Mouse (Mus musculus) kidney, postnatal 36 days (tissue): ENCODE data around the gene Tnr.
"Not testable (repeated sequence)": the region's sequence is repeated elsewhere in the genome, so short reads cannot be mapped to it uniquely, and the experiment has no call there.

ENCODE experiments used
- DNase-seq, 2 experiments: peaks; one replicate each; pipeline ENCODE4 v3.0.0; 2021 to 2022; ENCODE audit warnings: mixed read lengths in 2 of 2

Gene Tnr

GRCm38 (mm10) chr1:159885476-159885875 is 361.9 kb downstream of the Tnr start:
- DNase-seq = no peak

GRCm38 (mm10) chr1:159888611-159889010 is 365.0 kb downstream of the Tnr start:
- DNase-seq = no peak

- no peak for DNase-seq
These were observed 365.6 kb downstream of the Tnr start for GRCm38 (mm10) chr1:159889012-159889765.

GRCm38 (mm10) chr1:159890524-159890923 is 367.0 kb downstream of the Tnr start:
- no peak for DNase-seq

- DNase-seq = no peak
These were observed 371.5 kb downstream of the Tnr start for GRCm38 (mm10) chr1:159895094-159895493.

DNA sequence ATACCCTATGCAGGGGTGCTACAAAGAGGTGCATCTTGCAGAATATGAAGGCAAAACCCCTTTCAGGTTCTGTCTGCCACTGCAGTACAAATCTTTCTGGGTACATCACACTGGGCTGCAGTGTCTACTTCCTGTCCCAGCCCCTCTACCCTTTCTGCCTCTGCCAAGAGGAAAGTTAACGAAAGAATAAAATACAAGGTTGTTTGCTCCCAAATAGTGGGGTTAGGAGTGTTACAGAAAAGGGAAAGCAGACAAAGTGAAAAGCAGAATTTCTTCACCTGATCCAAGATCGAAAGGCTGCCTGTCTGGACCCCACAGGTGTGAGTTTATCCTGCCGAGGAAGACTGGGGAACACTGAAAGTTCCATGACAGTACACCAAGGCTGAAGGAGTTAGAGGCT is 376.4 kb downstream of the Tnr start:
- DNase-seq = no peak

DNA sequence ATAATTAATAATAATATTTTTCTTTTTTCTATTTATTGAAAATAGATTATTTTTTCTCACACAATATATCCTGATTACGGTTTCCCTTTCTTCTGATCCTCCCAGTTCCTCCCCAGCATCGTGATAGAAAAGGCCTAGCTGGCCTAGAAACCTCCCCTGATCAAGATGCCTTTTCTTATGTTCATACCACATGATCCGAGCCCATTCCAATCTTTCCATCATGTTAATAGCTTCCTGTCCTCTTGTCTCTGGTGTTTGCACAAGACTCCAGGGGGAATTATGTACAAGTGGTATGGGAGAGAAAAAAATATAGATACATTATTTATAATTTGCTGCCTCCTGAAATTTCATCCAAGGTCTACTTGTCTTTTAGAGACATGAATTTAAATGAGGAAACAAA is 377.1 kb downstream of the Tnr start:
- no peak for DNase-seq

DNA sequence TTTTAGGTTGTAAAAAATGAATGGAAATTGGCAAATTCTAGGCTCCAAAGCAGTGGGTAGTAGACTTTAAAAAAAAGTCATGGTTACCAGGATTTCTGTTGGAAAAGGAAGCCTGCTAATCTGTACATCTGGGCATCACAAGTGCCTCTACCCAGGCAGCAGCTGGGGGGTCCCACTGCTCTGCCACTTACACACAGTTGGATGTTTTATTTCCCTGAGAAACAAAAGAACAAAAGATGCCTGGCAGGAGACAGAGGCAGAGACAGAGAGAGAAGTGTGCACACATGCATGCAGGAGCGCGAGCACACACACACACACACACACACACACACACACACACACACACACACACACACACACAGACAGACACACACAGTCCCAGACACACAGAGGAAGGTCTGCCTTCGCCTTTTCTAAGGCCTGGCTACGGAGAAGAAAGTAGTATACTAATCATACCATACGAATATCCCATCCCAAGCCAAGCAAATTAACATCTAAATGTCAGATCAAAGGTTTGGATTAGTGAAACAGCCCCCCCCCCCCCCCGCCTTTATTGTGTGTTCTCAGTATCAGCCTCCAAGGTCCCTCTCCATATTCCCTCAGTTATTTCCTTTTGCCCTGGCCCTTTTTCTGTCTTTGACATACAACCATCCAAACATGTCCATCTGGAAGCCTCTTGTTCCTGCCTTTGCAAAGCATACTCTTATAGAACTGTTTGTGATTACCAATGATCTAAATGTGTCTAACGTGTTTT is 378.0 kb downstream of the Tnr start:
- DNase-seq = no peak

GRCm38 (mm10) chr1:159902120-159902497 is 378.5 kb downstream of the Tnr start:
- DNase-seq = no peak

- DNase-seq = peak; percentile 57 to 77
These were observed 387.4 kb downstream of the Tnr start for GRCm38 (mm10) chr1:159911006-159911405.

- no peak for DNase-seq
These were observed 391.2 kb downstream of the Tnr start for GRCm38 (mm10) chr1:159914726-159915125.

DNA sequence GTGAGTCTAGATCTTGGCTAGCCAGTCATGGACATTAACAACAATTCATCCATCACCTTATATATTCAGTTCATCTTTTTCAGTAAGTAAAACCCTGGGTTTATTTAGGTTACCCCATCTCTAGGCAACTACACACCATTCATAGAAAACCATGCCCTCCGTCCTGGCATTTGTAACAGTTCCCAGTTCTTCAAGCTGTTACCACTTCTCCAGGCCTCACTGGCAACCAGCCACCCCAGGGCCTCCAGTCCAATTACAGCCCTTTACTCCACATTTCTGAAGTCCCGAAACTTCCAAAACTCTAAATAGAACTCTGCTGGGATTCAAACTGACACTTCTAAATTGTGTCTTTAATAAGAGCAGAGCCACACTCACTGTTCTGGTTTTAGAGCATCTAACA is 397.0 kb downstream of the Tnr start:
- no peak for DNase-seq

GRCm38 (mm10) chr1:159923010-159923409 is 399.4 kb downstream of the Tnr start:
- DNase-seq = peak in 1 of 2 experiments; percentile 25

GRCm38 (mm10) chr1:159924105-159924504 is 400.5 kb downstream of the Tnr start:
- peak; percentile 8 to 29 for DNase-seq

GRCm38 (mm10) chr1:159924684-159925083 is 401.1 kb downstream of the Tnr start:
- no peak for DNase-seq

- peak; percentile 18 to 56 for DNase-seq
These were observed 405.2 kb downstream of the Tnr start for GRCm38 (mm10) chr1:159928681-159929335.

GRCm38 (mm10) chr1:159932092-159932491 is 408.5 kb downstream of the Tnr start:
- no peak for DNase-seq

GRCm38 (mm10) chr1:159932598-159932997 is 409.0 kb downstream of the Tnr start:
- no peak for DNase-seq

DNA sequence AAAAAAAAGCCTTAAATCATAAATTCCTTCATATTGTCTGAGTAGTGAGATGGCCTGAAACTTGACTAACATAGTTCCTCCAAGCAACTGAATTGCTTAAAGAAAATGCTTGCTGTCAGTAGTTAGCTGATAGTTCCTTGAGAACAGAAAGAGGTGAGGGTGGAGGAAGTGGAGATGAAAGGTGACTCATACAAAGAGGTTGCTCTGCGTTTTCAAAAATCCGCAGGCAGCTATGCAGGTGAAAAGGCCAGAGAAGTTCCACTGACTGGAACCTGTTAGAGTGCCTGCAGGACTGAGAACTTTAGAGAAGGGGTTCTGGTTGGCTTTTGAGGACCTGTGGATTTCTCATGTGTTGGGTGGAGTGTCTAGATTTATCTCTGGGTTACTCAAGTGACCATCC is 414.9 kb downstream of the Tnr start:
- DNase-seq = no peak

GRCm38 (mm10) chr1:159939335-159939734 is 415.8 kb downstream of the Tnr start:
- no peak for DNase-seq

DNA sequence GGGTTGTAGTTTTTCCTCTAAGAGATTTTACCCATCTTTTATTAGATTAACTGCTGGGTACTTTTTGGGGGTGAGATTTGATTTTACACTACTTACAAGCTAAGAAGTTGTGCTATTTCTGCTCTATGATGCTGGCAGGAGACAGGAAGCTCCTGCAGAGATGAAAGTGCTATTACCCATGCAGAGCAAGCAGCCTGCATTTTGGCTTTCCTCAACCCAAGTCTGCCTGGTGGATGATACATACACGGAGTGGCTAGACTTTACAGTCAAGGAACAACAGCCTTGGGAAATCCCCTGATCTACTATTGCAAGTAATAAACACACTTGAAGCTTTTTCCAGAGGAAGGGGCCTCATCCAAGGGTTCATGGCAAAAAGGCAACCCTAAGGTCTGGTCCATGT is 430.0 kb downstream of the Tnr start:
- DNase-seq = no peak

DNA sequence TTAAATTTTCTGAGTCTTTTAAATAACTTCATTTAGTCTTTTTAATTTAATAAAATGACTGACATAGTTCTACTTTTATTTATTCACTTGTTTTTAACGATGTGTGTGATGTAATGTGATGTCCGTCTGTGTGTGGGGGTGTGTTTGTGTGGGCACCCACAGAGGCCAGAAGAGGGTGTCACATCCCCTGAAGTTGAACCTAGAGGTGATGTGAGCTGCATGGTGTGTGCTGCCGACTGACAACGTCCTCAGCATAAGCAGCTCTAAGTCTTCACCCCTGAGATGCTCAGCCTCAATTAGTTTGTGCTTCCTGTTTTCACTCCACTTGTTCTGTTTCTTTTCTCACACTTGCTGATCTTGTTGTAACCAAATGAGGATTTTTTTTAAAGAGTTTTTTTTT is 439.8 kb downstream of the Tnr start:
- DNase-seq = no peak

- DNase-seq = not testable (repeated sequence)
These were observed 442.7 kb downstream of the Tnr start for GRCm38 (mm10) chr1:159966286-159966685.

DNA sequence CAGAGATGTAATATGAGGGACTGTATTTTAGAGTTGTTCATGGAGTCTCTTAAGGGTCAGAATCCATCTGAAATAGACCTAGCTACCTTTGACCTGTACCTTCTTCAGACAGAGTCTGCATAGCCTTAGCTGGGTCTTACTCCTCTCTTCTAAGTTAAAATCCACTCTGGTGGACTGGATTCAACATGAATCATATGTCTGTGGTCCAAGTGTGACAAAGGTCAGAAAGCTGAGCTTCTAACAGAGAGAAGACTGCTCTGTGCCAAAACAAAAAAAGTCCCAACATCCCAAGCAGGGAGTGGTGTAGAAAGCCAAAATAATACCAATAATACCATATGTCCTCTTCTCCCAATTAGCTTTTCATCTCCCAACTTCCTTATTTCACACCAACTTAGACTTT is 444.8 kb downstream of the Tnr start:
- peak; percentile 13 to 26 for DNase-seq
